Mouse (Mus musculus) MEL (cell line): Measurements from ENCODE around the gene Tmub1. TPM values are rescaled to one million over a fixed set of nuclear protein-coding genes. Genes with fewer than 3 reads are reported as not detected.

ENCODE experiments used
- DNase-seq: peaks from one replicate; pipeline ENCODE4 v3.0.0; 2011; ENCODE audit warnings: low read depth, low spot score
- H3K27ac ChIP-seq: 2 replicates; pipeline ENCODE4 v1.5.1; 2012; ENCODE audit warnings: low read depth, mild to moderate bottlenecking, control low read depth, low read length, moderate library complexity; ENCODE audit not compliant: control insufficient read depth
- H3K27me3 ChIP-seq, 2 experiments: fragments of 150-350 bp in 1 of 2; sonication (generic) in 1 of 2; 2 replicates each; pipeline ENCODE4 v1.6.1; 2012; ENCODE audit warnings: low read length in 2 of 2, mild to moderate bottlenecking in 2 of 2, improper control_type of control experiment in 1 of 2, moderate library complexity in 1 of 2; ENCODE audit not compliant: insufficient read depth in 2 of 2, control insufficient read depth in 1 of 2
- H3K36me3 ChIP-seq, 2 experiments: 2 replicates each; pipeline ENCODE4 v1.6.1; 2012 to 2014; ENCODE audit warnings: low read length in 2 of 2, improper control_type of control experiment in 1 of 2, inconsistent platforms in 1 of 2, mild to moderate bottlenecking in 1 of 2; ENCODE audit not compliant: insufficient read depth in 2 of 2, control insufficient read depth in 1 of 2
- H3K4me1 ChIP-seq, 2 experiments: fragments of 150-350 bp in 1 of 2; sonication (generic) in 1 of 2; 2 replicates each; pipeline ENCODE4 v1.6.1; 2012; ENCODE audit warnings: low read length in 2 of 2, improper control_type of control experiment in 1 of 2, mild to moderate bottlenecking in 1 of 2; ENCODE audit not compliant: insufficient read depth in 2 of 2, control insufficient read depth in 1 of 2
- H3K4me3 ChIP-seq, 2 experiments: fragments of 150-350 bp in 1 of 2; sonication (generic) in 1 of 2; 2 replicates each; pipeline ENCODE4 v1.5.1; 2012; ENCODE audit warnings: low read depth in 2 of 2, low read length in 2 of 2, mild to moderate bottlenecking in 2 of 2, moderate library complexity in 2 of 2, control low read depth in 1 of 2, improper control_type of control experiment in 1 of 2; ENCODE audit not compliant: control insufficient read depth in 1 of 2, insufficient read depth in 1 of 2
- H3K79me2 ChIP-seq: 2 replicates; pipeline ENCODE4 v1.6.1; 2012; ENCODE audit warnings: mild to moderate bottlenecking, low read length, moderate library complexity; ENCODE audit not compliant: control insufficient read depth, poor library complexity, insufficient read depth
- H3K9ac ChIP-seq: 2 replicates; pipeline ENCODE4 v1.6.1; 2012; ENCODE audit warnings: low read depth, mild to moderate bottlenecking, control low read depth, low read length, moderate library complexity; ENCODE audit not compliant: control insufficient read depth, poor library complexity, severe bottlenecking
- H3K9me3 ChIP-seq: fragments of 150-350 bp; sonication (generic); replicated peaks from 2 replicates; pipeline ENCODE4 v1.6.1; 2012; ENCODE audit warnings: mild to moderate bottlenecking, low read length, improper control_type of control experiment, moderate library complexity; ENCODE audit not compliant: insufficient read depth
- BHLHE40 ChIP-seq: IDR thresholded peaks from 2 replicates; pipeline ENCODE4 v1.6.1; 2012; ENCODE audit warnings: low read depth, mild to moderate bottlenecking, inconsistent platforms, low read length, improper control_type of control experiment, borderline replicate concordance
- CHD1 ChIP-seq: IDR thresholded peaks from 2 replicates; pipeline ENCODE4 v1.6.1; 2012; ENCODE audit warnings: low read depth, mild to moderate bottlenecking, inconsistent platforms, low read length, improper control_type of control experiment
- CHD2 ChIP-seq: IDR thresholded peaks from 2 replicates; pipeline ENCODE4 v1.6.1; 2011; ENCODE audit warnings: low read length, improper control_type of control experiment
- CTCF ChIP-seq, 3 experiments: IDR thresholded peaks in 2 of 3; conservative IDR thresholded peaks in 1 of 3; 2 replicates each; pipeline ENCODE4 v1.5.1; 2011 to 2012; ENCODE audit warnings: low read length in 3 of 3, low read depth in 2 of 3, mild to moderate bottlenecking in 2 of 3, improper control_type of control experiment in 1 of 3, inconsistent platforms in 1 of 3, mixed read lengths in 1 of 3, moderate library complexity in 1 of 3; ENCODE audit not compliant: control insufficient read depth in 1 of 3, insufficient read depth in 1 of 3, poor library complexity in 1 of 3, severe bottlenecking in 1 of 3
- ELF1 ChIP-seq: IDR thresholded peaks from 2 replicates; pipeline ENCODE4 v1.6.1; 2014; ENCODE audit warnings: low read depth, mild to moderate bottlenecking, inconsistent platforms, low read length, improper control_type of control experiment, moderate library complexity
- GABPA ChIP-seq: IDR thresholded peaks from 2 replicates; pipeline ENCODE4 v1.6.1; 2012; ENCODE audit warnings: low read depth, mild to moderate bottlenecking, inconsistent platforms, low read length, improper control_type of control experiment, moderate library complexity
- GATA1 ChIP-seq: IDR thresholded peaks from 2 replicates; pipeline ENCODE4 v1.6.1; 2011; ENCODE audit warnings: low read depth, low read length, improper control_type of control experiment
- HCFC1 ChIP-seq: IDR thresholded peaks from 2 replicates; pipeline ENCODE4 v1.6.1; 2012; ENCODE audit warnings: low read depth, mild to moderate bottlenecking, inconsistent platforms, low read length, improper control_type of control experiment, moderate library complexity
- JUND ChIP-seq: IDR thresholded peaks from 2 replicates; pipeline ENCODE4 v1.6.1; 2011; ENCODE audit warnings: low read depth, mild to moderate bottlenecking, improper control_type of control experiment, low read length
- MAFK ChIP-seq: IDR thresholded peaks from 2 replicates; pipeline ENCODE4 v1.6.1; 2011; ENCODE audit warnings: low read depth, mild to moderate bottlenecking, low read length, improper control_type of control experiment, borderline replicate concordance
- MAX ChIP-seq: IDR thresholded peaks from 2 replicates; pipeline ENCODE4 v1.6.1; 2011; ENCODE audit warnings: low read length, improper control_type of control experiment
- MAZ ChIP-seq: IDR thresholded peaks from 2 replicates; pipeline ENCODE4 v1.6.1; 2012; ENCODE audit warnings: low read depth, mild to moderate bottlenecking, inconsistent platforms, low read length, improper control_type of control experiment
- MEF2A ChIP-seq: IDR thresholded peaks from 2 replicates; pipeline ENCODE4 v1.6.1; 2014; ENCODE audit warnings: low read depth, mild to moderate bottlenecking, inconsistent platforms, low read length, improper control_type of control experiment; ENCODE audit not compliant: poor library complexity, insufficient replicate concordance, severe bottlenecking; ENCODE audit errors: extremely low read depth
- MXI1 ChIP-seq: IDR thresholded peaks from 2 replicates; pipeline ENCODE4 v1.6.1; 2011; ENCODE audit warnings: mild to moderate bottlenecking, low read depth, low read length, improper control_type of control experiment
- MYB ChIP-seq: IDR thresholded peaks from 2 replicates; pipeline ENCODE4 v1.6.1; 2011; ENCODE audit warnings: mild to moderate bottlenecking, low read depth, low read length, improper control_type of control experiment
- MYC ChIP-seq: IDR thresholded peaks from 2 replicates; pipeline ENCODE4 v1.6.1; 2011; ENCODE audit warnings: low read depth, mild to moderate bottlenecking, low read length, improper control_type of control experiment, moderate library complexity
- NELFE ChIP-seq: IDR thresholded peaks from 2 replicates; pipeline ENCODE4 v1.6.1; 2011; ENCODE audit warnings: low read depth, low read length, improper control_type of control experiment
- POLR2A ChIP-seq, 2 experiments: IDR thresholded peaks; 2 replicates each; pipeline ENCODE4 v1.6.1; 2011 to 2012; ENCODE audit warnings: low read length in 2 of 2, mild to moderate bottlenecking in 2 of 2, control low read depth in 1 of 2, improper control_type of control experiment in 1 of 2, low read depth in 1 of 2, moderate library complexity in 1 of 2; ENCODE audit not compliant: control insufficient read depth in 1 of 2, insufficient read depth in 1 of 2, poor library complexity in 1 of 2
- POLR2AphosphoS2 ChIP-seq: IDR thresholded peaks from 2 replicates; pipeline ENCODE4 v1.6.1; 2011; ENCODE audit warnings: low read length, improper control_type of control experiment
- POLR2AphosphoS5 ChIP-seq: IDR thresholded peaks from 2 replicates; pipeline ENCODE4 v1.6.1; 2012; ENCODE audit warnings: low read depth, borderline replicate concordance, mild to moderate bottlenecking, inconsistent platforms, low read length, moderate library complexity, mixed read lengths
- RCOR1 ChIP-seq: IDR thresholded peaks from 2 replicates; pipeline ENCODE4 v1.6.1; 2012; ENCODE audit warnings: low read depth, mild to moderate bottlenecking, inconsistent platforms, low read length, improper control_type of control experiment
- SIN3A ChIP-seq: IDR thresholded peaks from 2 replicates; pipeline ENCODE4 v1.6.1; 2012; ENCODE audit warnings: low read length, improper control_type of control experiment, inconsistent platforms
- SMC3 ChIP-seq: IDR thresholded peaks from 2 replicates; pipeline ENCODE4 v1.6.1; 2011; ENCODE audit warnings: low read depth, low read length, improper control_type of control experiment
- TAL1 ChIP-seq: IDR thresholded peaks from 2 replicates; pipeline ENCODE4 v1.6.1; 2012; ENCODE audit warnings: mild to moderate bottlenecking, inconsistent platforms, low read length, moderate library complexity, mixed read lengths
- TBP ChIP-seq: IDR thresholded peaks from 2 replicates; pipeline ENCODE4 v1.8.0; 2011; ENCODE audit warnings: low read depth, low read length, improper control_type of control experiment
- TCF12 ChIP-seq: IDR thresholded peaks from 2 replicates; pipeline ENCODE4 v1.6.1; 2014; ENCODE audit warnings: low read depth, mild to moderate bottlenecking, inconsistent platforms, low read length, improper control_type of control experiment, moderate library complexity
- UBTF ChIP-seq: IDR thresholded peaks from 2 replicates; pipeline ENCODE4 v1.6.1; 2012; ENCODE audit warnings: low read depth, mild to moderate bottlenecking, inconsistent platforms, low read length, improper control_type of control experiment, moderate library complexity, borderline replicate concordance; ENCODE audit not compliant: insufficient read depth
- USF1 ChIP-seq: IDR thresholded peaks from 2 replicates; pipeline ENCODE4 v1.6.1; 2014; ENCODE audit warnings: low read depth, mild to moderate bottlenecking, inconsistent platforms, low read length, improper control_type of control experiment, moderate library complexity
- USF2 ChIP-seq, 2 experiments: IDR thresholded peaks; 2 replicates each; pipeline ENCODE4 v1.6.1; 2011 to 2012; ENCODE audit warnings: improper control_type of control experiment in 2 of 2, low read length in 2 of 2, borderline replicate concordance in 1 of 2, inconsistent platforms in 1 of 2, low read depth in 1 of 2, mild to moderate bottlenecking in 1 of 2; ENCODE audit not compliant: insufficient read depth in 1 of 2
- ZMIZ1 ChIP-seq: IDR thresholded peaks from 2 replicates; pipeline ENCODE4 v1.6.1; 2012; ENCODE audit warnings: low read depth, mild to moderate bottlenecking, inconsistent platforms, low read length, improper control_type of control experiment, moderate library complexity
- polyA plus RNA-seq, 2 experiments: library from polyadenylated mRNA; stranded (reverse) in 1 of 2; unstranded in 1 of 2; fragments of >175 nt in 1 of 2; fragments of >200 nt in 1 of 2; gene quantifications; 2 replicates each; pipeline versions ENCODE4 v1.2.1 to v1.2.4; 2012; ENCODE audit warnings: low replicate concordance in 2 of 2, low read depth in 1 of 2; ENCODE audit not compliant: insufficient read length in 2 of 2, insufficient read depth in 1 of 2, missing spikeins in 1 of 2
- total RNA-seq: library from RNA; depleted of rRNA; stranded (reverse); fragments of 300-350 nt; gene quantifications from 2 replicates; pipeline ENCODE4 v1.2.3, GENCODE M21; 2012

Tmub1 gene
- total and polyA plus RNA-seq, 3 experiments: 17.8 to 36.0 TPM; not detected in 1

- 0 out of 2 replicates have a peak, but pooled peaks have one; percentile 7 for TF ChIP-seq UBTF
- no peak for TF ChIP-seq JUND
- TF ChIP-seq MAX: no peak
- TF ChIP-seq NELFE: peak; percentile 64
- no peak for TF ChIP-seq TCF12
- TF ChIP-seq SIN3A: no peak; the same call in 1 of the 2 replicates
- no peak for TF ChIP-seq MAFK
Measured at GRCm38 (mm10) chr5:24424861-24425411, 22.7 kb downstream of the Tmub1 start (continued).

GRCm38 (mm10) chr5:24424004-24424781 is 23.5 kb downstream of the Tmub1 start:
- peaks cover 0 to 17% of the 10 kb centered on the region in 2 experiments; a peak in 2 of 4 replicates for H3K36me3 ChIP-seq
- H3K9ac ChIP-seq: peak overlapping the region; percentile 78
- H3K4me3 ChIP-seq: peak overlapping the region; percentile 59 to 70
- peak; percentile 71 for DNase-seq
- H3K27me3 ChIP-seq: no peaks in the 10 kb centered on the region
- TF ChIP-seq MYC: peak; percentile 85
- no peak for TF ChIP-seq GABPA
- peak; percentile 30; the same call in 1 of the 2 replicates for TF ChIP-seq ZMIZ1
- TF ChIP-seq POLR2AphosphoS5: no peak
- TF ChIP-seq HCFC1: no peak
- no peak for TF ChIP-seq TCF12
- peak; percentile 93 for TF ChIP-seq MXI1
- no peak for TF ChIP-seq MEF2A
- TF ChIP-seq CHD1: no peak
- TF ChIP-seq SIN3A: peak; percentile 75
- TF ChIP-seq MAX: peak; percentile 67; the same call in 1 of the 2 replicates
- no peak for TF ChIP-seq TAL1
- TF ChIP-seq BHLHE40: 0 out of 2 replicates have a peak, but pooled peaks have one; percentile 0
- TF ChIP-seq USF1: peak; percentile 11; the same call in 1 of the 2 replicates
- TF ChIP-seq CHD2: no peak; the same call in 1 of the 2 replicates
- peak; percentile 55 for TF ChIP-seq POLR2AphosphoS2
- peak; percentile 46; the same call in 1 of the 2 replicates for TF ChIP-seq RCOR1
- 0 out of 4 replicates have a peak, but pooled peaks of 1 of the 2 experiments have one; percentile 17 for TF ChIP-seq USF2 (IDR thresholded peaks at IDR 0.05; ENCODE audit: borderline replicate concordance in 1 of 2, insufficient read depth in 1 of 2, low read depth in 1 of 2, low read length in 2 of 2)
- peak; percentile 62; the same call in 1 of the 2 replicates for TF ChIP-seq MYB
- TF ChIP-seq ELF1: no peak
- TF ChIP-seq SMC3: no peak
- TF ChIP-seq MAZ: 0 out of 2 replicates have a peak, but pooled peaks have one; percentile 19
- no peak for TF ChIP-seq CTCF (IDR thresholded peaks at IDR 0.05 in 2 of 3, conservative IDR thresholded peaks at IDR 0.05 in 1 of 3; ENCODE audit: control insufficient read depth in 1 of 3, insufficient read depth in 1 of 3, low read depth in 2 of 3, low read length in 3 of 3, poor library complexity in 1 of 3, severe bottlenecking in 1 of 3)
- TF ChIP-seq TBP: no peak
- peak in 1 of 2 experiments; percentile 54; a peak in 2 of 4 replicates for TF ChIP-seq POLR2A (IDR thresholded peaks at IDR 0.05; ENCODE audit: control insufficient read depth in 1 of 2, insufficient read depth in 1 of 2, low read depth in 1 of 2, low read length in 2 of 2, poor library complexity in 1 of 2)
- TF ChIP-seq GATA1: no peak
- TF ChIP-seq NELFE: no peak; the same call in 1 of the 2 replicates
- H3K4me1 ChIP-seq: peaks cover 6 to 22% of the 10 kb centered on the region in 2 experiments
- H3K9me3 ChIP-seq: no peaks in the 10 kb centered on the region
- peaks cover 14% of the 10 kb centered on the region for H3K79me2 ChIP-seq
- H3K27ac ChIP-seq: peak overlapping the region; percentile 60
